ENCODE assay signal across 16 mouse cellular contexts in genomic region chr1:61874875-61875274, GRCm38 (mm10).
"Had no signal": no experiment of that assay in that cellular context is flagged by ENCODE, and none has a peak within 500 bp of the region (broad histone marks: within the 10 kb centered on the region; RNA-seq: fewer than 3 reads in every experiment).

No protein-coding gene starts in this region.

- DNase-seq: retina, postnatal 1 day; right cerebral cortex, adult 18-20 months; right cerebral cortex, postnatal 14 days; right cerebral cortex, postnatal 25 days; right cerebral cortex, postnatal 4 days; spleen, adult 18-20 months; thymus, adult 18-20 months; thymus, adult 2 months; thymus, postnatal 14 days; thymus, postnatal 25 days; thymus, postnatal 36 days; thymus, postnatal 4 days had no signal

- H3K4me2 ChIP-seq: neural tube, embryonic 13.5 days; neural tube, embryonic 15.5 days; stomach, embryonic 15.5 days had no signal

- H3K4me1 ChIP-seq: neural tube, embryonic 15.5 days; stomach, embryonic 15.5 days had no signal

- H3K27me3 ChIP-seq: neural tube, embryonic 13.5 days; neural tube, embryonic 15.5 days; stomach, embryonic 15.5 days had no signal

- H3K9ac ChIP-seq: neural tube, embryonic 13.5 days; neural tube, embryonic 15.5 days; stomach, embryonic 15.5 days had no signal

- H3K9me3 ChIP-seq: neural tube, embryonic 13.5 days; neural tube, embryonic 15.5 days; stomach, embryonic 15.5 days had no signal

- H3K27ac ChIP-seq: neural tube, embryonic 13.5 days; neural tube, embryonic 15.5 days; stomach, embryonic 15.5 days; stomach, postnatal 0 days had no signal

- H3K36me3 ChIP-seq: neural tube, embryonic 13.5 days; neural tube, embryonic 15.5 days; stomach, embryonic 15.5 days had no signal

- H3K4me3 ChIP-seq: neural tube, embryonic 13.5 days; neural tube, embryonic 15.5 days; stomach, embryonic 15.5 days had no signal
